Mouse (Mus musculus): ENCODE results near the gene Stac3.

GRCm38 (mm10) chr10:127524646-127525255, 23.3 kb downstream of the Stac3 start:
- TF ChIP-seq EP300 (IDR thresholded peaks at IDR 0.05; ENCODE audit: low read depth) (no peak), CTCF (IDR thresholded peaks at IDR 0.05; ENCODE audit: low read depth) (no peak)
